Mouse (Mus musculus) adrenal gland, postnatal 25 days (tissue): ENCODE results near the gene Slc1a1. TPM values are rescaled to one million over a fixed set of nuclear protein-coding genes. Genes with fewer than 3 reads are reported as not detected.
A peak's percentile ranks its signal among the peaks of the same experiment; 100 is the strongest.

Experiments
- DNase-seq: peaks from one replicate; pipeline ENCODE4 v3.0.0; 2021; ENCODE audit warnings: mixed read lengths
- total RNA-seq: library from RNA; stranded (reverse); gene quantifications from 2 replicates; pipeline ENCODE4 v1.2.3, GENCODE M21; 2021

The Slc1a1 gene
- total RNA-seq, 1 experiment from 2014 or later, result 0.97 TPM

DNA sequence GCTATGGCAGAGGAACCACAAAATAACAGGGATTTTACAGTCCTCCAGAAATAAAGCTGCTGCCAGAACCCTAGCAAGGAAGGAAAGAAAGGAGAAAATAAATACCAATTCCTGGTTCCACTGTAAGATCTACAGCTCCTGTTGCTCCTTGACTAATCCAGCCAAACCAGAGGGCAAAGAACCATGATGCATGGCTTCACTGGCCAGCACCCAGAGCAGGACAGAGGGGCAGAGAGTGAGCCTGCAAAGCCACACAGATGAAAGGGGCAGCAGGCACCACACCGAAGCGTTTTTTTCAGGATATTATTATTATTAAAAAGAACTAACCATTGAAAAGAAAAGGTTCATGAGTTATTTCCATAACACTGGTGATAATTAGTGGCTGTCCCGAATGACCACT, 17.2 kb downstream of the Slc1a1 start:
- DNase-seq, result no peak

DNA sequence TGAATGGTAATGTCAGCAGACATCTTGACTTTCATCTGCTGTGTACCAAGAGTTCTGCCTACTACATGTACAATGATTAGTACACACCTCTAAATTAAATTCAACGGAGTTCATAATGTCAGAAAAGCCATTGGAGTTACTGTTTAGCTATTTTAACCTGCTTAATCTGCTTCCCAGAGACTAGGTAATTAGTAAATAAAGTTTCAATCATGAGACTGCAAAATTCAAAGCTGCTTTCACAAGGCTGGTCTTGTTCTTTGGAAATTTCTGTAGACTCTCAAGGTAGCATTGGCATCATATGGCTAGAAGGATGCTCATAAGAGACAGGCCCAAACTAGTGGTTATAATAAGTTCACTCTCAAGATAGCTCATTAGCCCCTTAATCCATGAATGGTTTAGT, 20.0 kb downstream of the Slc1a1 start:
- no peak for DNase-seq

DNA sequence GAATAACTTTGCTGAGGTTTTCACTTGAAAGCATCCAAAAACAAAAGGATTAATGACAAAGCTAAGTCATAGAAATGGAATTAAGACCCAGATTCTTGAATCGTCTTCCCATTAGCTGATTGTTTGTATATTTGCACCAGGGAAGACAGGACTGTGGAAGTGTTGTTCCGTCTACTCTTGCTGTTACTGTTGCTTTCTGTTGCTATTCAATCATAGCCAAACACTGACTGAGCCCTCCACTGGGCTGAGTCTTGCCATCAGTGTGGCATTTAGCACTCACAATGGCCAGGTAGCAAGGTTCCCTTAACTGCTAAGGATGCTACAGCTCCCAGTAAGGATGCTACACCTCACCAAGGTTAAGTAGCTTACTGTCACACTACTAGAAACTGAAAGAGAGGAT, 25.4 kb downstream of the Slc1a1 start:
- no peak for DNase-seq

DNA sequence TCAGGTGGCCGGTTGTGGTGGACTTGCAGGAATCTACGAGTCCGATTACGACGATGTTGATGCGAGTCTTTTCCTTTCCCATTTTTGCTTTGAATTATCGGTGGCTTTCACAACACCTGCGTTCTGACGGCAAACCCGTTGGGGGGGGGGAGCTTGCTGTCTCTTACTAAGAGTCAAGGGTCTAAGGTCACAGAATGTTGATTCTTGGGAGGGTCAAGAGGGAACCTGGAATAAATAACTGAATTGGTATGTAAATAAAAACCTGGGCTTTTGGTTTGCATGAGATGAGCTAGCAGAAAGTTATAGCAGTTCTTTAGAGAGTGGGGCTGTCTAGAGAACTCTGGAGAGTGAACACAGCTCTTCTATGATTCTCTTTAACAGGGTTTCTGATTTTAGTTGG, 28.8 kb downstream of the Slc1a1 start:
- no peak for DNase-seq

- no peak for DNase-seq
These were observed 30.1 kb downstream of the Slc1a1 start for GRCm38 (mm10) chr19:28864981-28865380.

GRCm38 (mm10) chr19:28865501-28865900, 30.7 kb downstream of the Slc1a1 start:
- DNase-seq, result no peak

DNA sequence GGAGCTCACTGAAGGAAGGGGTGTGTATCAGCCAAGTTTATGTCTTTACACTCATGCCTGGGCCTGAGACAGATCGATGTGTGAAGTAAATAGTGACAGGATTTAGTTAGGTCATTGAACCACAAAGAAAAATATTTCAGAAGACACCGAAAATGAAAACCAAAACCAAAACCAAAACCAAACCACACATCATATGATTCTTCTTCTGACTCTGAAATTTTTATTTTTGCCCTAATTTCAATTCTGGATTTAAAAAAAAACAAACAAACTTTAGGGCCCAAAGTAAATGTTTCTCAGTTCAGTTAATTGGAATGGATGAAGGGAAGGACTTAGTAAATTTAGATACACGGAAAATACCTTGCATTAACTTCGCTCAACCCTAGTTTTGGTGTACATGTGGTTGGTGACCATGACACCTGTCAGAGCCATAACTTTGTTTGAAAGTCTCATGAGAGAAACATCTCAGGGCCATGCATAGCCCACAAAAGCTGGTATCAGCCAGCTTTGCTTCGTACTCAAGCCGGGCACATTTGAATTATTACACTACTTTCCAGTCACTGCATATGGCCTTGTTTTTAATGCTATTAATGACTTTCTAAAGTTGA, 34.5 kb downstream of the Slc1a1 start:
- no peak for DNase-seq

DNA sequence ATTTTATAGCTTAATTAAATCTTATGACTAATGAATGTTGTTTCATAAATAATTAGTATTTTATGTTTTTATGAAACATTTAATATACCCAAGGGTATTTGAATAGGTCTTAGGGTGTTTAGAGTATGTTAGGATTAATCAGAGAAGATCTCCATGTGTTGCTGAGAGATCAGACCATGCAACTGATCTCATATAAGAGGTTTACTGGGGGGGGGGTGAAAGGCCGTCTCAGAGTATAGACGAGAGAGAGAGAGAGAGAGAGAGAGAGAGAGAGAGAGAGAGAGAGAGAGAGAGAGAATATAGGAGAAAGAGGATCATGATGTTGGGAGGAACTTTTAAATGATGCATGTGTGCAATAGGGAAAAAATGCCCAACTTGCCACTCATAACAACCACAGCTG, 35.5 kb downstream of the Slc1a1 start:
- no peak for DNase-seq

DNA sequence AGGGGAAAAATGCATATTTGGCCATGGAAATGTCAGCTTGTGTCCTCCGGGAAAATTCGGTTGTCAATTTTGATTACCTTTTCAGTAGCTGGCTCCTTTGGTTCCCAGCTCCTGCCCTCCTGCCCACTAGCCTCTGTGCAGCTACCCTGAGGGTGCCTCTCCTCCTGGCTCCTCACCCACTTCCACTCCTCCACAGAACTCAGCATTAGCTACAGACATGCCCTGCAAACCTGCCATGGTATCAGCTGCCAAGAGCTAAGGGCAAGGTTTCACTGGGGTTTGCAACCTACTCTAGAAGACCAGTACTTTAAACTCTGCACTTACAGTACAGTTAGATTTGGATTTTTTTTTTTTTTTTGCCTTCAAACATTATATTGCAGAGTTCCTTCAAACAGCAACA, 44.6 kb downstream of the Slc1a1 start:
- no peak for DNase-seq

- DNase-seq, result peak; percentile 51
These were observed 48.3 kb downstream of the Slc1a1 start for GRCm38 (mm10) chr19:28883126-28883525.

GRCm38 (mm10) chr19:28888496-28888895, 53.6 kb downstream of the Slc1a1 start:
- DNase-seq, result no peak

GRCm38 (mm10) chr19:28889251-28889650, 54.4 kb downstream of the Slc1a1 start:
- DNase-seq, result no peak

- no peak for DNase-seq
These were observed 56.4 kb downstream of the Slc1a1 start for GRCm38 (mm10) chr19:28891238-28891637.

- DNase-seq, result no peak
These were observed 57.0 kb downstream of the Slc1a1 start for GRCm38 (mm10) chr19:28891864-28892263.

DNA sequence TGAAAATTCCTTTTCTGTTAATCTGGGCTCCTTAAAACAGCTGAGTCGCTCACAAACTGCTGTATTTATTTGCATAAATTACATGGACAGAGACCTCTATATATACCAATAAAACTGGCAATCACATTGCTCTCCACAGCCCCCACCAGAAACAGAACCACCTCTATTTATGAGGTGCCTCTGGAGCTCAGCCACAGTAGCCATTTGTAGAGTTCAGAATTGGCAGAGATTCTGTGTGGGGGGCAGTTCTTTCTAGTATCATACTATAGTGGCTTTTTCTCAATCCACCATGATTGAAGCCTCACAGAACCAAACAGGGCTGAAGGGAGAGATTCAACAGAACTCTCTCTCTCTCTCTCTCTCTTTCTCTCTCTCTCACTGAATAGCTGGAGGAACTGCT, 61.8 kb downstream of the Slc1a1 start:
- no peak for DNase-seq

- no peak for DNase-seq
These were observed 62.6 kb downstream of the Slc1a1 start for GRCm38 (mm10) chr19:28897497-28897896.

DNA sequence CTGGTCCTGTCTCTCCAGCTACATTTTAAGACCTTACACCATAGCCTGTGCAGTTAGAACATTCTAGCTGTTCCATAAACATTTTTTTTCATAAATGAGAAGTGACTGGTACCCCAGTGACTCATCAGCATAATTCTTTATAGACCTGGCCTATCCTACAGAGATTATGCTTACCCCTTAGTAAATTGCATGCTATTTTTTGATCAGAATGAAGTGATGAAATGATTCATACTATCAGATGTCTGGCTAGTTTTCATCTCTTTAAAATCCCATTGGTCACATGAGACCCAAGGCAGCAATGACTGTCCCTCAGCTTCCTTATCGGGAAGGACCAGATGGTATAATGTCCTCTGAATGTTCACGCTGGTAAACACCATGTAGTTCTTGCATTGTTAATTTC, 65.9 kb downstream of the Slc1a1 start:
- DNase-seq, result no peak

DNA sequence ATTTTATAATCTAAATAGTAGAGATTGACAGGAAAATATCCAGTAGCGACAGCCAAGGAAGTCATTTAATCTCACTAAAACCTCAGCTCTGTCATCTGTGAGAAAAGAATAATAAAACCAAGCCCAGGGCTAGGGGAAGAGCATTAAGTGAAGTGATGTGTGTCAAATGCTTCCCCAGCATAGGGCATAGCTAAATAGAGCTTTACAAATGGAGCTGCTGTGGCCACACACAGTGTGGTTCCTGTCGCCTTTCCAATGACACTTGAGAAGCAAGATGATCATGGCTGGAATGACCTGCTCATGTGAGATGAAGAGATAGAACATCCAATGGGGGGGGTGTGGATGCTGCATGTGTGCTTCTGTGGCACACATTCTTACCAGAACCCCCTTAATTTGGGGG, 67.3 kb downstream of the Slc1a1 start:
- no peak for DNase-seq

DNA sequence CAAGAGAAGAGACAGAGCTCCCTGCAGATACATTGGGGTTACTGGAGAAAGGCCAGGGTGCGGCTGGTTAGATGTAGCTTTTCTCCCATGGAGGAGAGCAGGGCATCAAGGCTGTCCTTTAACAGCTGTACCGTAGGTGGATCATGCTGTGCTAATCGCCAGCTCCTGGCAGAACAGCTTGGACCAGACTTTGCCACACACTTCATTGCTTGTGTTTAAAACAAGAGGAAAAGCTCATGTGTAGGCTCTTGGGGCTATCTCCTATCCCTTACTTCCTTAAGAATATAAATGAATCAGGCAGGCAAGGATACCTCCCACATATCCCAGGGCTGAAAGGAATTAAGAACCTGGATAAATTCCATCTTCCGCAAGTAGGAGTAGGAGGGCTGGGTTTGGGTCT, 68.0 kb downstream of the Slc1a1 start:
- no peak for DNase-seq

- no peak for DNase-seq
These were observed 68.8 kb downstream of the Slc1a1 start for GRCm38 (mm10) chr19:28903536-28904119.

DNA sequence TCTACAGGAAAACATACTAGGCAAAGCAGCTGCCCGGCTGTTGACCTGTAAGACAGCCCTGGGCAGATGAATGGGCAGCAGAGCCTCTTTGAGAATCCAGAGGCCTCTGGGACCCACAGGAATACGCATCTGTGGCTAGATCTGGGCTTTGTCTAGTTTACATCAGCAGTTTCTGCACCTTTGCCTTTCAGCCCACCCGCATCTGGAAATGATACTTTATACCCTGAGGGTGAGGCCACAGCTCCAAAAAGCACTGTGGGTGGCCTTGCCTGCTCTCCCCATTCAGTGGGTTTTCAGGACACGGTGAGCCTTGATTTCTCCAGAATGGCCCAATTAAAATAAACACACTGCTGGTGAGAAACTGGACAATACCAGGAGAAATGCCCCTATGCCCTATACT, 73.3 kb downstream of the Slc1a1 start:
- DNase-seq, result no peak

DNA sequence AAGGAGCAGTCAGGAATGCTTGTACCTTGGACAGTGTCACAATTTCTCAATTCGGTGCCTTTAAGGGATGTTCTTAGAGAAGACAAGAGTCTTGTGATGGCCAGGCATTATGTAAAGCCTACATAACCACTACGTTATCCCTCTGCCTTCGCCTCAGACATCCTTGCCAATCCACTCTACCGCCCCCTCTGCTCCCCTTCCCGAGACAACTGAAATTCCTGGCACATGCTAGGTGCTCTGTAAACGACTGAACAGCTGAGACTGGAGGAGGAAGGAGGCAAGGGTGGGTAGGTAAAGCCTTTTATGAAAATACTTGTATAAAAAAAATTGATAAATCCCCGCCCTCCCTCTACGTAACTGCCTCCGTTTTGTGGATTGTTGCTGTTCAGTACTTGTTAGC, 73.8 kb downstream of the Slc1a1 start:
- no peak for DNase-seq

GRCm38 (mm10) chr19:28914598-28914997, 79.7 kb downstream of the Slc1a1 start:
- DNase-seq, result no peak

DNA sequence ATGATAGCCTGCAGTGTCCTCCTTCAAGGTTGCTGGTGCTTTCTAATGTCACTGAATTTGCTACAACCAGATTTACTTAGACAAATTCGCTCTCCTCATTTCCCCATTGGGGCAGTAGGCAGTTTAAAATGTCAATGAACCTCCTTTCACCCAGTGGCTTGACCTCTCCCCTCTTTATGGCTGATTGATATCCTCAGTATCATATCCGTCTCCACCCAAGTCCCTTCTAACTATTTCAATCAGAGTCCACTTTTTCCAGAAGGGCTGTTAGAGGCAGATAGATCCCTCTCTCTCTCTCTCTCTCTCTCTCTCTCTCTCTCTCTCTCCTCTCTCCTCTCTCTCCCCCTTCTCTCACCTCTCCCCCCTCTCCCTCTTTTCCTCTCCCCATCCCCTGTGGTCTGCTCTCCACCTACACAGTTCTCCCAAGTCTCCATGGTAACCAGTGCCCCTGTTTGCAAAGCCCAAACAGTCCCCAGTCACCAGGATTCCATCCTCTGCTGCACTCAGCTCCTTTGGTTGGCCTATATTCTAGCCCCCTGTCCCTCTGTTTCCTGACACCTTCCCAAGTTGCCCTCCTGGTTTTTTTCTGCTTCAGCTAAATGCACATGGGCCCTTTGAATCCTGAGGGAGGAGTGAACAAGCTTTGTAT, 80.9 kb downstream of the Slc1a1 start:
- no peak for DNase-seq
